Mouse (Mus musculus): ENCODE results near the gene Grk4. TPM values are rescaled to one million over a fixed set of nuclear protein-coding genes. Genes with fewer than 3 reads are reported as not detected.
A peak's percentile ranks its signal among the peaks of the same experiment; 100 is the strongest.

The Grk4 gene
- polyA plus RNA-seq, 1 experiment from 2014 or later: 1.6 TPM

- WGBS: 98% methylated on average over 5 of the region's 5 CpGs
- H3K9ac ChIP-seq: no peak overlapping the region
- no peak overlapping the region for H3K4me2 ChIP-seq (replicated peaks)
- H3K4me1 ChIP-seq: no peaks in the 10 kb centered on the region
- peaks cover 45% of the 10 kb centered on the region for H3K36me3 ChIP-seq
- H3K27ac ChIP-seq: no peak overlapping the region
- H3K9me3 ChIP-seq: no peaks in the 10 kb centered on the region
- no peaks in the 10 kb centered on the region for H3K27me3 ChIP-seq (replicated peaks)
- no peak for ATAC-seq (ENCODE audit: low FRiP score, low read depth)
- no peak overlapping the region for H3K4me3 ChIP-seq
Observed at GRCm38 (mm10) chr5:34800292-34800953, 140.2 kb downstream of the Grk4 start.

MicroRNA genes within 50 kb of the gene (microRNA counts, 519-probe panel; counts per million panel counts)
- 342 counts per million, percentile 67 among the panel's probes with 10 or more counts for microRNA mmu-miR-467g

Small RNAs within 50 kb of the gene (microRNA-seq; reads per million reads assigned to microRNA genes)
- not detected for gene Mir467g

Other genes with a start within 250 kb of the Grk4 start
- 8.5 and 9.3 TPM in 2 replicates for gene Tnip2, start 146.4 kb upstream of the Grk4 start, polyA plus RNA-seq (2016; fragmentation: Nextera tagmentation; extraction: Ambion mirVana)
- 15.8 and 17.9 TPM in 2 replicates for gene Sh3bp2, start 134.5 kb upstream of the Grk4 start, polyA plus RNA-seq (2016; fragmentation: Nextera tagmentation; extraction: Ambion mirVana)
- gene Add1, start 86.7 kb upstream of the Grk4 start, polyA plus RNA-seq (2016; fragmentation: Nextera tagmentation; extraction: Ambion mirVana): 200 and 218 TPM in 2 replicates
- gene Mfsd10, start 23.2 kb upstream of the Grk4 start, polyA plus RNA-seq (2016; fragmentation: Nextera tagmentation; extraction: Ambion mirVana): 69.2 and 94.9 TPM in 2 replicates
- gene Nop14, start 231 bp upstream of the Grk4 start, polyA plus RNA-seq (2016; fragmentation: Nextera tagmentation; extraction: Ambion mirVana): 23.4 and 25.3 TPM in 2 replicates
- gene Htt, start 101.4 kb downstream of the Grk4 start, polyA plus RNA-seq (2016; fragmentation: Nextera tagmentation; extraction: Ambion mirVana): 16.8 and 18.1 TPM in 2 replicates
- gene Msantd1, start 247.6 kb downstream of the Grk4 start, polyA plus RNA-seq (2016; fragmentation: Nextera tagmentation; extraction: Ambion mirVana): 1.9 and 2.3 TPM in 2 replicates